Mouse (Mus musculus) intestine, embryonic 16.5 days (tissue): ENCODE measurements around the gene Spaca3. TPM values are rescaled to one million over a fixed set of nuclear protein-coding genes. Genes with fewer than 3 reads are reported as not detected.

Experiments
- ATAC-seq: fragments of 200-750 bp; cut with Nextera tagmentation; 2 replicates; pipeline ENCODE4 v1.8.0; 2017; ENCODE audit warnings: moderate TSS enrichment, moderate library complexity
- H3K27ac ChIP-seq: fragments of 300-500 bp; sonication (generic); 2 replicates; pipeline ENCODE4 v1.5.1; 2014; ENCODE audit warnings: mild to moderate bottlenecking, low read length
- H3K27me3 ChIP-seq: fragments of 300-500 bp; sonication (generic); replicated peaks from 2 replicates; pipeline ENCODE4 v1.6.1; 2014; ENCODE audit warnings: low read length, control low read depth, mixed read lengths; ENCODE audit not compliant: control insufficient read depth, insufficient read depth
- H3K36me3 ChIP-seq: fragments of 300-500 bp; sonication (generic); 2 replicates; pipeline ENCODE4 v1.6.1; 2014; ENCODE audit warnings: low read length, control low read depth; ENCODE audit not compliant: control insufficient read depth, insufficient read depth
- H3K4me1 ChIP-seq: fragments of 300-500 bp; sonication (generic); 2 replicates; pipeline ENCODE4 v1.6.1; 2014; ENCODE audit warnings: low read length, control low read depth, mixed read lengths; ENCODE audit not compliant: control insufficient read depth, insufficient read depth
- H3K4me2 ChIP-seq: fragments of 300-500 bp; sonication (generic); 2 replicates; pipeline ENCODE4 v1.6.1; 2014; ENCODE audit warnings: low read depth, low read length, control low read depth
- H3K4me3 ChIP-seq: fragments of 300-500 bp; sonication (generic); 2 replicates; pipeline ENCODE4 v1.5.1; 2014; ENCODE audit warnings: mild to moderate bottlenecking, low read length
- H3K9ac ChIP-seq: fragments of 300-500 bp; sonication (generic); 2 replicates; pipeline ENCODE4 v1.6.1; 2014; ENCODE audit warnings: low read depth, low read length
- H3K9me3 ChIP-seq: fragments of 300-500 bp; sonication (generic); 2 replicates; pipeline ENCODE4 v1.6.1; 2016; ENCODE audit warnings: low read length, control low read depth; ENCODE audit not compliant: control insufficient read depth
- WGBS: fragments of 180-500 bp; shearing (Covaris S2); extraction: QIAGEN DNeasy Blood & Tissue Kit; methylation state at CpG from one replicate; pipeline ENCODE4 v1.1.7; 2014; 5-methylcytosine and 5-hydroxymethylcytosine counted together
- polyA plus RNA-seq: library from polyadenylated mRNA; unstranded; fragments of >200 nt; fragmentation: Nextera tagmentation; extraction: Ambion mirVana; gene quantifications from 2 replicates; pipeline ENCODE4 v1.2.1, GENCODE M21; 2015

The Spaca3 gene
- polyA plus RNA-seq, 1 experiment from 2014 or later = not detected

DNA sequence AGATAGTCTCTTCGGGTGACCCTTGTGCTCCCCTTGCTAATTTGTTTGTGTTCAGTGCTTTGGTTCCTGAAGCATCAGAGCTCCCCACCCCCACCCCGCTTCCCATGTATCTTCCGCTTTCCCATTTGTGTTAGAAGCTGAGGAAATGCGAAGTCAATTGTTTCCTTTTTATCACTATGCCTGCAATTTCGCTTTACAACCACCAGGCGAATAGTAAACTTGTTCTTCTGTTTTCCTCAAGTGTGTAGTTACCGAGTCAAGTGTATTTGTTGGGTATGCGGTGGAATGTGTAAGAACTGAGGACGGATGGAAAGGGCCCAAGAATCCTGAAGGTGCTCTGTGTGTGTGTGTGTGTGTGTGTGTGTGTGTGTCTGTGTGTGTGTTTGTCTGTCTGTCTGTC is 36.4 kb upstream of the Spaca3 start:
- no peak overlapping the region for H3K27ac ChIP-seq
- no peaks in the 10 kb centered on the region for H3K27me3 ChIP-seq
- H3K36me3 ChIP-seq = peaks cover 10% of the 10 kb centered on the region
- no peak overlapping the region for H3K4me3 ChIP-seq
- 82% methylated on average over 9 of the region's 9 CpGs for WGBS
- no peak overlapping the region for H3K4me2 ChIP-seq
- no peaks in the 10 kb centered on the region for H3K9me3 ChIP-seq
- no peak overlapping the region for H3K9ac ChIP-seq
- peaks cover 15% of the 10 kb centered on the region for H3K4me1 ChIP-seq
- ATAC-seq = no peak

DNA sequence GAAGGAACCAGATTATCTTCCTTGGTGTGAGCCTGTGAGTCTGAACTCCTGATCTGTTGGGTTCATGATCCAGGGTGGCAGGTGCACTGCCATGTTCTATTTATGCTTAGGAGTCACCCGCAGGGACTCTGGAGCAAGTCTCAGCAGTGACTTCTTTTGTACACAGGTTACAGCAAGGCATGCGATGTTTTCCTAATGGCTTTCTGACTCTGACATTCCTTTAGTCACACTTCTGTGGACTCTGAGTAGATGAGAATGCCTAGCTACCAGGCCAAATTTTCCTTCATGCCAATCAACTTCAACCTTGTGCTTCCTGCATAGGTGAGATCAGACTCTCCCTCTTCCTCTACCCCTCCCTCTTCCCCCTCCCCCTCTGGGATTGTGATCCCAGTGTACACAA is 22.8 kb upstream of the Spaca3 start:
- Histone ChIP-seq H3K27me3 (no peaks in the 10 kb centered on the region), H3K4me1 (no peaks in the 10 kb centered on the region), H3K4me3 (no peak overlapping the region), H3K36me3 (no peaks in the 10 kb centered on the region), H3K9ac (no peak overlapping the region), H3K4me2 (no peak overlapping the region), H3K9me3 (no peaks in the 10 kb centered on the region), H3K27ac (no peak overlapping the region)
- ATAC-seq = no peak
- 81% methylated on average over 2 of the region's 2 CpGs for WGBS

DNA sequence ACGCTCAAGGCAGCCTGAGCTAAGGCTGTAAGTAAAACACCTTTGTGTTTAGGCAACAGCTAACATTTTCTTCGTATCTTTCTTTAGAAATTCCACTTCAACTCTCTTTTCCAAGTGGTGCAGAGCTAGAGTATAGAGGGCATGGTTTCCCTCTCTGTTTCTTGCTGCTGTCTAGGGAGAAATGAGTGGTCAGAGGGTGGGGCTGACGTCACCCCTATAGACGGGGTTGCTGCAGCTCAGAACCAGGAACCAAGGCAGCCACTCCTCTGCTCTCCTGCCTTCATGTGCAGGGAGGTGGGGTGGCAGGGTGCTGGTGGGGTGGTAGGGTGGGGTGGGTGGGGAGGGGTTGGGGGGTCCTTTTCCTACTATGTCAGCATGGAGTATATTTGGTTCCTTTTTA is 22.3 kb upstream of the Spaca3 start:
- Histone ChIP-seq H3K27me3 (no peaks in the 10 kb centered on the region), H3K4me3 (no peak overlapping the region), H3K4me2 (no peak overlapping the region), H3K4me1 (no peaks in the 10 kb centered on the region), H3K9ac (no peak overlapping the region), H3K9me3 (no peaks in the 10 kb centered on the region), H3K36me3 (no peaks in the 10 kb centered on the region), H3K27ac (no peak overlapping the region)
- 61% methylated on average over 4 of the region's 4 CpGs for WGBS
- peak; percentile 40; the same call in 1 of the 2 replicates for ATAC-seq

DNA sequence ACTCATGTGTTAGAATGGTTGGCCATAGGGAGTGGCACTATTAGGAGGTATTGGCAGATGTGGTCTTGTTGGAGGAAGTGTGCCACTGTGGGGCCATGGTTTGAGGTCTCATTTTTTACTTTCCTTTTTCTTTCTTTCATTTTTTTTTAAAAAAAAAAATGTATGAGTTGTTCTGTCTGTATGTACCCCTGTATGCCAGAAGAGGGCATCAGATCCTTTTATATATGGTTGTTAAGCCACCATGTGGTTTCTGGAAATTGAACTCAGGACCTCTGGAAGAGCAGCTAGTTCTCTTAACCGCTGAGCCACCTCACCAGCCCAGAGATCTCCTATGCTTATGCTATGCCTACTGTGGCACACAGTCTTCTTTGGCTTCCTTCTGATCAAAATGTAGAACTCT is 19.4 kb upstream of the Spaca3 start:
- Histone ChIP-seq H3K4me1 (no peaks in the 10 kb centered on the region), H3K36me3 (no peaks in the 10 kb centered on the region), H3K4me2 (no peak overlapping the region), H3K27me3 (no peaks in the 10 kb centered on the region), H3K9ac (no peak overlapping the region), H3K9me3 (no peaks in the 10 kb centered on the region), H3K27ac (no peak overlapping the region), H3K4me3 (no peak overlapping the region)
- ATAC-seq = no peak
- WGBS = 70% methylated on average over 1 of the region's 1 CpGs

DNA sequence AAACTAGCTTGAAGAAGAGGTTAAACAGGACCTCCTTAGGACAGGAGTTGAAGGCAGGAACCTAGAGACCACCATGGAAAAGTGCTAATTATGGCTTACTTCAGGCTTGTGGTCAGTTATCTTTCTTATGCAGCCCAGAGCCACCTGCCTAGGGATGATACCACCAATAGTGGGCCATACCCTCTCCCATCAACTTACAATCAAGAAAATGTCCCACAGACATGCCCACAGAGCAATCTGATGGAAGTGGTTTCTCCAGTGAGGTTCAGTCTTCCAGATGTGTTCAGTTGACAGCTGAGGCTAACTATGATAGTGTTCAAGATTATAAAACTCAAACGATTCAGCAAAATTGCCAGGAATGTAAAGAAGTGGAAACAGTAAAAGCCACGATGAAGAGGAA is 14.7 kb upstream of the Spaca3 start:
- WGBS = 73% methylated on average over 2 of the region's 2 CpGs
- H3K9ac ChIP-seq = no peak overlapping the region
- no peaks in the 10 kb centered on the region for H3K4me1 ChIP-seq
- H3K36me3 ChIP-seq = no peaks in the 10 kb centered on the region
- no peaks in the 10 kb centered on the region for H3K27me3 ChIP-seq
- no peak overlapping the region for H3K4me3 ChIP-seq
- ATAC-seq = no peak
- H3K27ac ChIP-seq = no peak overlapping the region
- H3K9me3 ChIP-seq = no peaks in the 10 kb centered on the region
- no peak overlapping the region for H3K4me2 ChIP-seq

DNA sequence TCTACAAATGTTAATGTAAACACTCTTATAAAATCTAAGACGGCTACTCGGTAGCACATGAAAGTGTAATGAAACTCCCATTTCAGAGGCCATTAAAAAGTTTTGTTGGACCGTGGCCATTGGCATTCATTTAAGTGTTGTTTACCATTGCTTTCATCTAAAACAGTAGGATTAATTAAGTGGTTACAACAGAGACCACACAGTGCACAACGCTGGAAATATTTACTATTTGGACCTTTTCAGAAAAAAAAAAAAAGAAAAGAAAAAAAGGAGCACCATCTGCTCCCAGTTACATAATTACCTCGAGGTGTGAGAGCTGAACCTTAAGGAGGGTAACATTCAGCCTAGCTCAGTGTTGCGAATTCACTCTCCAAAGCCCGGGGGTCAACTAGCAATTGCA is 12.7 kb upstream of the Spaca3 start:
- Histone ChIP-seq H3K4me2 (no peak overlapping the region), H3K9me3 (no peaks in the 10 kb centered on the region), H3K27me3 (no peaks in the 10 kb centered on the region), H3K27ac (no peak overlapping the region), H3K9ac (no peak overlapping the region), H3K4me1 (no peaks in the 10 kb centered on the region), H3K36me3 (no peaks in the 10 kb centered on the region), H3K4me3 (no peak overlapping the region)
- WGBS = 48% methylated on average over 7 of the region's 7 CpGs
- ATAC-seq = no peak

DNA sequence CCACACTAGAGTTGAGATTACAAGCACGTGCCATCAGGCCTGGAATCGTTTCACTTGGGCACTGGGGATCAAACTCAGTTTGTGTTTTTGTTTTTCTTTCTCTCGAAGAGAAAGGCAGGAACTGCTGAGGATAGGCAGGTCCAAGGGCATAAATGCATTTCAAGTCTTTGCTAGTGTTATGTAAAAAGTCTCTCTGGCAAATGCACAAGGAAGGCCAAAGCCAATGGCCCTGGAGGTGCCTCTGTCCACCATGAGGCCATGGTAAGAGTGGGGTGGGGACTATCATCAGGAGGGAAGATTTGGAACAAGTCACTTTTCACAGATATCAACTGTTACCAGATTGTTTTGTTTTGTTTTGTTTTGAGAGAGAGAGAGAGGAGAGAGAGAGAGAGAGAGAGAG is 12.1 kb upstream of the Spaca3 start:
- H3K4me2 ChIP-seq = no peak overlapping the region
- no peak overlapping the region for H3K4me3 ChIP-seq
- H3K4me1 ChIP-seq = no peaks in the 10 kb centered on the region
- no peaks in the 10 kb centered on the region for H3K36me3 ChIP-seq
- H3K9me3 ChIP-seq = no peaks in the 10 kb centered on the region
- 38% methylated on average over 3 of the region's 3 CpGs for WGBS
- H3K9ac ChIP-seq = no peak overlapping the region
- ATAC-seq = no peak
- no peaks in the 10 kb centered on the region for H3K27me3 ChIP-seq
- H3K27ac ChIP-seq = no peak overlapping the region

DNA sequence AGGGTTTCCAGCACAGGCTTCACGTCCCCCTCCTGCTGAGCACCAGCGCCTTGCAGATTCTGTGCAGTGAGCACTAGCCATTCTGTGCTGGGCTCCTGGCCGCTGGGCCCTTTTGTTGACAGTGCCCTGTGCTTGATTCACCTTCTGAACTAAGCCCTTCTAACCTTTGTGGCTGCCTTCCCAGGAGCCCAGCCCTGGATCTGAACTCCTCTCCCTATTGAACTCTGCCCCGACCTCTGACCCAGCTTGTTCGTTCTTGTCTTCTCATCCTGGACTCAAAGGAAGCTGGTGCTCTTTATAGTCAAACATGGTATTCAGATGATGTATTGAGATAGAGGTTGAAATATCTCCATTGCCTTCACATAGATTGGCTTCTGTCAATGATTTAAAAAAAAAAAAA is 10.0 kb upstream of the Spaca3 start:
- Histone ChIP-seq H3K9ac (no peak overlapping the region), H3K4me1 (no peaks in the 10 kb centered on the region), H3K4me2 (no peak overlapping the region), H3K27me3 (no peaks in the 10 kb centered on the region), H3K4me3 (no peak overlapping the region), H3K36me3 (no peaks in the 10 kb centered on the region), H3K27ac (no peak overlapping the region), H3K9me3 (no peaks in the 10 kb centered on the region)
- no peak for ATAC-seq
- 48% methylated on average over 5 of the region's 5 CpGs for WGBS

DNA sequence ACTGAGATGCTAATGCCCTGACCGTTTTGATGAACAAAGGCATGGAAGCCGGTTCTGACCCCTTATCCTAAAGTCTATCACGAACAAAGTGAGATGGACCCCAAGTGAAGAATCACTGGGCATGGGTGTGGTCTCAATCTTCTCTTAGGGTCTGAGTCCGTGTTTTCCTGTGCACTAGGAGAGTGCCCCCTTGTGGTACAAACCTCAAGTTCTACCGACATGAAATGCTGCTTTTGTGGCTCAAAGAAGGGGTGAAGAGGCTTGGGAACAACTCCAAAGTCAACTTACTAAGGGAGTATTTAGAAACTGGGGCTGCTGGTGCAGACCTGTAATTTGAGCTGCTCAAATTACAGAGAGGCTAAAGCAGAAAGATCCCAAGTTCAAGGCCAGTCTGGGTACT is 6.3 kb upstream of the Spaca3 start:
- Histone ChIP-seq H3K9me3 (no peaks in the 10 kb centered on the region), H3K9ac (no peak overlapping the region)
- ATAC-seq = no peak

DNA sequence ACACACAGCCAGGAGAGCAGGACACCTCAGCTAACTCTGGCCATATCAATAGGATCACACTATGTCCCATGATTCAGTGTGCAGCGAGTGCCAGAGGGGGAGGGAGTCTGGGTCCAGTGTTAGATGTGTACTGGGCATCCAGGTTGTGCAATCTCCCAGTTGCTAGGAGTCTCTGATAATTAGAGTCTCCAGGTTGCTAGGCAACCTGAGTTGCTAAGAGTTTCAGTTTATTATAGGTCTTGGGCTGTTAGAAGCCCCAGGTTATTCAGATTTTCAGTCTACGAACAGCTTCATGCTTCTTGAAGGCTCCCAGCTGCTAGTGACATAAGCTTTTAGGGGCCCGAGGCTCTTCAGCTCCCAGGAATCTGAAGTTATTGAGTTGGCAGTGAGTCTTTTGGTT is 5.2 kb upstream of the Spaca3 start:
- Histone ChIP-seq H3K27ac (no peak overlapping the region), H3K4me1 (peaks cover 10% of the 10 kb centered on the region), H3K36me3 (no peaks in the 10 kb centered on the region), H3K9me3 (no peaks in the 10 kb centered on the region), H3K27me3 (no peaks in the 10 kb centered on the region), H3K4me3 (no peak overlapping the region), H3K9ac (no peak overlapping the region), H3K4me2 (no peak overlapping the region)
- peak; percentile 69 for ATAC-seq
- 30% methylated on average over 3 of the region's 3 CpGs for WGBS

More for the DNA sequence above, 6.3 kb upstream of the Spaca3 start:
- Histone ChIP-seq H3K27ac (no peak overlapping the region), H3K36me3 (no peaks in the 10 kb centered on the region), H3K4me3 (no peak overlapping the region), H3K4me2 (no peak overlapping the region), H3K27me3 (no peaks in the 10 kb centered on the region), H3K4me1 (peaks cover 8% of the 10 kb centered on the region; the same call in 1 of the 2 replicates)
- 49% methylated on average over 5 of the region's 5 CpGs for WGBS
